Mouse (Mus musculus) lung, postnatal 0 days (tissue): Measurements from ENCODE around the gene Rhbdf2.

Source experiments
- CTCF ChIP-seq: IDR thresholded peaks from 2 replicates; pipeline ENCODE4 v1.5.1; 2016; ENCODE audit warnings: antibody characterized with exemption, mild to moderate bottlenecking
- EP300 ChIP-seq: IDR thresholded peaks from 2 replicates; pipeline ENCODE4 v1.6.1; 2016; ENCODE audit warnings: antibody characterized with exemption, mild to moderate bottlenecking, control low read depth

DNA sequence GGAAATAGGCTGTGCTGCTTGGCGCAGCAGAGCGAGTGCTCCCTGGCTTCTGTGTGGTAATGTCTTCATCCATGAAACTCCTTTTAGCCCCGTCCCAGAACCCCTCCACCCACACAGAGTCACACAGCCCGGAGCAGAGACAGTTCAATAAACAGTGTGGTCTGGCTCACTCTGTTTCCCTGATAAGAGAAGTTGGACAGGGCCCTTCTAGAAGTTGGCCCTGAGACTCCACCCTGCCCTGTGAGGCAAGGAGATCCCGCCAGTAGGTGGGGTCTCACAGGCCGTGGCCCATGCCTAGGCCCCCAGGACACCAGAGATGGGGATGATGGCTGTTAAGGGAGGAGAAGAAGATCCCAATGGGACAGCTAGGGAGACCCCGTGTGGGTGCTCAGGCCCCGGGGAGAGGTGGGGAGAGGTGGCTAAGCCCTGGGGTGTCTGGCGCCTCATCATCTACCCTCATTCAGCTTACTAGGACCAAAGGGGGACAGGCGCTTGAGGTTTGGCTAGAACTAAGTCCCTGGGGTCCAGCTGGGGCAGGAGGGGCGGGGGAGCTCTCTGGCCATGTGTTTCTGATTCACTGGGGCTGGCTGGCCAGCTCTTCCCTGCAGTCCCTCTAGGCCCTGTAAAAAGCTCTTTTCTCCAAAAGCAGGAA is 20.6 kb upstream of the Rhbdf2 start:
- TF ChIP-seq CTCF (peak; percentile 48; the same call in 1 of the 2 replicates), EP300 (no peak)
